Mouse (Mus musculus) gastrocnemius, postnatal 36 days (tissue): ENCODE measurements around the gene Cga. TPM values are rescaled to one million over a fixed set of nuclear protein-coding genes. Genes with fewer than 3 reads are reported as not detected.

ENCODE experiments used
- total RNA-seq, 2 experiments: library from RNA; stranded (reverse); gene quantifications; 2 replicates each; pipeline ENCODE4 v1.2.3; 2021

Gene Cga
- total RNA-seq, 2 experiments from 2014 or later: not detected

Other genes starting within 250 kb of the Cga start
- gene Slc35a1, start 206.3 kb upstream of the Cga start, total RNA-seq: 10 to 100 TPM in 1 of 2 experiments, 1 to 10 TPM in 1; 8.6 to 10.3 TPM
- not detected for gene Cfap206, start 163.6 kb upstream of the Cga start, total RNA-seq
- gene Gm136, start 137.5 kb upstream of the Cga start, total RNA-seq: not detected
- 10 to 100 TPM; 22.9 to 25.2 TPM for gene Smim8, start 115.4 kb upstream of the Cga start, total RNA-seq
- 1 to 10 TPM; 5.6 to 8.0 TPM for gene Zfp292, start 10.8 kb upstream of the Cga start, total RNA-seq